Mouse (Mus musculus): ENCODE results near the gene E2f1. TPM values are rescaled to one million over a fixed set of nuclear protein-coding genes. Genes with fewer than 3 reads are reported as not detected.

Gene E2f1
- polyA plus RNA-seq, 1 experiment = 12.6 TPM

DNA sequence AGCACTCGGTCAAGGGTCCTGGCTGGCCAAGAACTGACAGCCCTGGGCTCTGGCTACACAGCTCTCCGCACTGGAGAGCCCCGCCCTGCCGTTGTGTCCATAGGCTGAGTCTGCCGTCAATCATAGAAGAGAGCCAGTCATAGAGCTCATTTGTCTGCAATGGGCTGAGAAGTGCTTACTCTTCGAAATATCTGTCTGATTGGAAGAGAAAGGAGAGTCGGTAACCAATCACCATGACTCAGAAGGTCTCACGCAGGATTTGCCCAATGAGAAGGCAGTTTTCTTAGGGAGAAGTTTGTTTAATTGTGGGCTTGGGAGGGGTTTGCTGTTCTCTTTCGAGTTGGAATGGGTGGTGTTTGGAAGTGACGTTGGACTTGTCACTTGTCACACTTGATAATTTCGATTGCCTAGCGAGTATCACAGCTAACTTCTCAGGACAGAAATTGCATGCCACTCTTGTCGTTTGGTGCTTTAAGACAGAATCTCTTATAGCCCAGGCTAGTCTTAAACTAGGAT lies 34.0 kb upstream of the E2f1 start, which contains the start of gene Pxmp4:
Gene Pxmp4 (minus strand): TSS at position 71 of the 516 bp plus-strand sequence.
- Histone ChIP-seq H3K4me1 (ENCODE audit: control insufficient read depth, insufficient read depth, low read length) (peaks cover 8% of the 10 kb centered on the region), H3K4me3 (replicated peaks; ENCODE audit: extremely low read depth, low read depth, low read length) (peak within 1 kb of the TSS; percentile 95)
- peak; percentile 100 for DNase-seq
- peak; percentile 90; the same call in 1 of the 2 replicates for TF ChIP-seq POLR2A (IDR thresholded peaks at IDR 0.05; ENCODE audit: borderline replicate concordance, extremely low read depth, low read depth, low read length)
- TF ChIP-seq CTCF (IDR thresholded peaks at IDR 0.05; ENCODE audit: insufficient read depth, low read length) = no peak
- under 1% methylated on average over 13 of the region's 13 CpGs for WGBS

DNA sequence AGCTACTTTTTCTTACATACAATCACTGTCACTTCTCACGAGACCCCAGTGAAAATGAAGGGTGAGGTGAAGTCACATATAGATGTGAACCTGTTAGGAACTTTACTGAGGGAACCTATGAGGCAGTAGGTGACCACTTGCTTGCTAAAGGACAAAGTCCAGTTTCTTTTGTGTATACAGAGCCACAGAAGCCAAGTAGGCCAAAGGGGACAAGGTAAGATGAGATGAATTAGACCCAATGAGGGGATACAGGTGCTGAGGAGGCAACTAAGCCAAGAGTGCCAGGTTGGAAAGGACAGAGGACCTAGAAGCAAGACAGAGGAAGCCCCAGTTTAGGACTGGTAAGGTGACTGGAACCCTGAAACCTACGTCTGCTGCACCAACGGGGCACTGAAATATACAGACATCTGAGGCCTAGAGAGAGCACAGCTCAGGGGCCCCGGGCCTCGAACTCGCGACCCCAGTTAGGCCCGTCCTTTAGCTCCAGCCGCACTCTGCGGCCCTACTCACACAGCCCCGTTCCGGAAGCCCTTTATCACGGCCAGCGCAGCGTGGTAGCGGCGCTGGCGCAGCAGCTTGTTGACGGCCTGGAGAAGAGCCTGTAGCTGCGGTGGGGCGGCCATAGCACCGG lies 33.4 kb upstream of the E2f1 start:
- H3K4me3 ChIP-seq (replicated peaks; ENCODE audit: extremely low read depth, low read depth, low read length) = peak overlapping the region; percentile 95
- WGBS = 7% methylated on average over 22 of the region's 22 CpGs
- TF ChIP-seq CTCF (IDR thresholded peaks at IDR 0.05; ENCODE audit: insufficient read depth, low read length) (no peak), POLR2A (IDR thresholded peaks at IDR 0.05; ENCODE audit: borderline replicate concordance, extremely low read depth, low read depth, low read length) (no peak)
- H3K4me1 ChIP-seq (ENCODE audit: control insufficient read depth, insufficient read depth, low read length) = peaks cover 8% of the 10 kb centered on the region
- no peak for DNase-seq

- peaks cover 8% of the 10 kb centered on the region for H3K4me1 ChIP-seq (ENCODE audit: control insufficient read depth, insufficient read depth, low read length)
- DNase-seq = no peak
- TF ChIP-seq POLR2A (IDR thresholded peaks at IDR 0.05; ENCODE audit: borderline replicate concordance, extremely low read depth, low read depth, low read length) (no peak), CTCF (IDR thresholded peaks at IDR 0.05; ENCODE audit: insufficient read depth, low read length) (no peak)
- no peak overlapping the region for H3K4me3 ChIP-seq (replicated peaks; ENCODE audit: extremely low read depth, low read depth, low read length)
- 59% methylated on average over 3 of the region's 3 CpGs for WGBS
Measured at GRCm38 (mm10) chr2:154601324-154601723, 31.6 kb upstream of the E2f1 start.

DNA sequence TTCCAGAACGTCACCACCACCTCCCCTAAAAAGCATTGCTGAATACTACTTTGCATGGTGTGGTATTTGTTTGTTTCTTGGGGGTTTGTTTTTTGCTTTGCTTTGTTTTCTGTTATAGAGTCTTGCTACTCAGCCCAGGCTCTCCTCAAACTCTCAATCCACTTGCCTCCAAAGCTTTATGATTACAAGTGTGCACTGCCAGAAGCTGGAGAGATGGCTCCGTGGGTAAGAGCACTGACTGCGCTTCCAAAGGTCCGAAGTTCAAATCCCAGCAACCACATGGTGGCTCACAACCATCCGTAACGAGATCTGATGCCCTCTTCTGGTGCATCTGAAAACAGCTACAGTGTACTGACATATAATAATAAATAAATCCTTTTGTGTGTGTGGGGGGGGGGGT lies 30.9 kb upstream of the E2f1 start:
- TF ChIP-seq POLR2A (IDR thresholded peaks at IDR 0.05; ENCODE audit: borderline replicate concordance, extremely low read depth, low read depth, low read length) (no peak), CTCF (IDR thresholded peaks at IDR 0.05; ENCODE audit: insufficient read depth, low read length) (no peak)
- 74% methylated on average over 6 of the region's 6 CpGs for WGBS
- DNase-seq = no peak

DNA sequence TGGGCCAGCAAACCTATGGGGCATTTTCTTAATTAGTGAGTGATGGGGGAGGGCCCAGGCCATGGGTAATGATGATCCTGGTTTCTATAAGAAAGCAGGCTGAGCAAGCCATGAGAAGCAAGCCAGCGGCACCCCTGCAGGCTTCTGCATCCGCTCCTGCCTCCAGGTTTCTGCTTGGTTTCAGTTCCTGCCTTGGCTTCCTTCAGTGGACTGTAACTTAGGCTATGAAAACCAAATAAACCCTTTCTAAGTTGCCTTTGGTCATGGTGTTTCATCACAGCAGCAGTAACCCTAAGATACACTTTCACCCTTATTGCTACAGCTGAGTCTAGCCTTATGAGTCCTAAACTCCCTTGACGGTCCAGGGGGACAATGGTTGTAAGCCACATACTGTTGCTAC lies 27.7 kb upstream of the E2f1 start:
- Histone ChIP-seq H3K4me3 (replicated peaks; ENCODE audit: extremely low read depth, low read depth, low read length) (no peak overlapping the region), H3K4me1 (ENCODE audit: control insufficient read depth, insufficient read depth, low read length) (no peaks in the 10 kb centered on the region; the same call in 1 of the 2 replicates)
- TF ChIP-seq CTCF (IDR thresholded peaks at IDR 0.05; ENCODE audit: insufficient read depth, low read length) (no peak), POLR2A (IDR thresholded peaks at IDR 0.05; ENCODE audit: borderline replicate concordance, extremely low read depth, low read depth, low read length) (no peak)
- WGBS = 83% methylated on average over 3 of the region's 3 CpGs
- no peak for DNase-seq

More for the DNA sequence above, 30.9 kb upstream of the E2f1 start:
- Histone ChIP-seq H3K4me1 (ENCODE audit: control insufficient read depth, insufficient read depth, low read length) (peaks cover 8% of the 10 kb centered on the region), H3K4me3 (replicated peaks; ENCODE audit: extremely low read depth, low read depth, low read length) (no peak overlapping the region)

GRCm38 (mm10) chr2:154595775-154596174 lies 26.1 kb upstream of the E2f1 start:
- 69% methylated on average over 5 of the region's 5 CpGs for WGBS
- Histone ChIP-seq H3K4me1 (ENCODE audit: control insufficient read depth, insufficient read depth, low read length) (no peaks in the 10 kb centered on the region), H3K4me3 (replicated peaks; ENCODE audit: extremely low read depth, low read depth, low read length) (no peak overlapping the region)
- DNase-seq = no peak
- TF ChIP-seq POLR2A (IDR thresholded peaks at IDR 0.05; ENCODE audit: borderline replicate concordance, extremely low read depth, low read depth, low read length) (no peak), CTCF (IDR thresholded peaks at IDR 0.05; ENCODE audit: insufficient read depth, low read length) (no peak)

GRCm38 (mm10) chr2:154593025-154593424 lies 23.3 kb upstream of the E2f1 start:
- TF ChIP-seq POLR2A (IDR thresholded peaks at IDR 0.05; ENCODE audit: borderline replicate concordance, extremely low read depth, low read depth, low read length) = no peak
- peak; percentile 78 for TF ChIP-seq CTCF (IDR thresholded peaks at IDR 0.05; ENCODE audit: insufficient read depth, low read length)
- DNase-seq = peak; percentile 35
- no peaks in the 10 kb centered on the region for H3K4me1 ChIP-seq (ENCODE audit: control insufficient read depth, insufficient read depth, low read length)

DNA sequence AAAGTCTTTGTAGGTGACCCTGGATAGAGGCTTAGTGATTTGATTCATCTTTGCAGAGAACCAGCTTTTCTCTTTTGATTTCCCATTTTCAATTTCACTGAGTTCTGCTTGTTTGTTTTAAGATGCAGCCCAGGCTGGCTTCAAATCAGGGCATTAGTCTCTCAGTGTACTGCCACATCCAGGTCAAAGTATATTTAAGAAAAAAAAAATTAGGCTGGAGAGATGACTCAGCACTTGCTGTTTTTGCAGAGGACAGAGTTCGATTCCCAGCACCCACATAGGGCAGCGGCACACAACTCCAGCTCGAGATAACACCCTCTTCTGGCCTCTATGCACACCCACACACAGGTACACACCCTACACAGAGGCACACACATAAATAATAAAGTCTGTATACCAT lies 21.5 kb upstream of the E2f1 start:
- no peak for DNase-seq
- Histone ChIP-seq H3K4me1 (ENCODE audit: control insufficient read depth, insufficient read depth, low read length) (no peaks in the 10 kb centered on the region), H3K4me3 (replicated peaks; ENCODE audit: extremely low read depth, low read depth, low read length) (no peak overlapping the region)
- TF ChIP-seq CTCF (IDR thresholded peaks at IDR 0.05; ENCODE audit: insufficient read depth, low read length) (no peak), POLR2A (IDR thresholded peaks at IDR 0.05; ENCODE audit: borderline replicate concordance, extremely low read depth, low read depth, low read length) (no peak)
- 86% methylated on average over 3 of the region's 3 CpGs for WGBS

More at GRCm38 (mm10) chr2:154593025-154593424, 23.3 kb upstream of the E2f1 start:
- WGBS = 57% methylated on average over 3 of the region's 3 CpGs
- no peak overlapping the region for H3K4me3 ChIP-seq (replicated peaks; ENCODE audit: extremely low read depth, low read depth, low read length)

- Histone ChIP-seq H3K4me1 (ENCODE audit: control insufficient read depth, insufficient read depth, low read length) (no peaks in the 10 kb centered on the region), H3K4me3 (replicated peaks; ENCODE audit: extremely low read depth, low read depth, low read length) (no peak overlapping the region)
- TF ChIP-seq POLR2A (IDR thresholded peaks at IDR 0.05; ENCODE audit: borderline replicate concordance, extremely low read depth, low read depth, low read length) = no peak
- no peak for TF ChIP-seq CTCF (IDR thresholded peaks at IDR 0.05; ENCODE audit: insufficient read depth, low read length)
- WGBS = 86% methylated on average over 4 of the region's 4 CpGs
- no peak for DNase-seq
Measured at GRCm38 (mm10) chr2:154589051-154589450, 19.4 kb upstream of the E2f1 start.

GRCm38 (mm10) chr2:154586405-154586804 lies 16.7 kb upstream of the E2f1 start:
- Histone ChIP-seq H3K4me1 (ENCODE audit: control insufficient read depth, insufficient read depth, low read length) (no peaks in the 10 kb centered on the region), H3K4me3 (replicated peaks; ENCODE audit: extremely low read depth, low read depth, low read length) (no peak overlapping the region)
- 77% methylated on average over 5 of the region's 5 CpGs for WGBS
- DNase-seq = no peak
- no peak for TF ChIP-seq POLR2A (IDR thresholded peaks at IDR 0.05; ENCODE audit: borderline replicate concordance, extremely low read depth, low read depth, low read length)
- TF ChIP-seq CTCF (IDR thresholded peaks at IDR 0.05; ENCODE audit: insufficient read depth, low read length) = peak; percentile 53
